Mouse (Mus musculus): ENCODE data around the gene D930020B18Rik. TPM values are rescaled to one million over a fixed set of nuclear protein-coding genes. Genes with fewer than 3 reads are reported as not detected.
A peak's percentile ranks its signal among the peaks of the same experiment; 100 is the strongest.

D930020B18Rik gene
- polyA plus RNA-seq, 1 experiment from 2014 or later, result 0.21 TPM

DNA sequence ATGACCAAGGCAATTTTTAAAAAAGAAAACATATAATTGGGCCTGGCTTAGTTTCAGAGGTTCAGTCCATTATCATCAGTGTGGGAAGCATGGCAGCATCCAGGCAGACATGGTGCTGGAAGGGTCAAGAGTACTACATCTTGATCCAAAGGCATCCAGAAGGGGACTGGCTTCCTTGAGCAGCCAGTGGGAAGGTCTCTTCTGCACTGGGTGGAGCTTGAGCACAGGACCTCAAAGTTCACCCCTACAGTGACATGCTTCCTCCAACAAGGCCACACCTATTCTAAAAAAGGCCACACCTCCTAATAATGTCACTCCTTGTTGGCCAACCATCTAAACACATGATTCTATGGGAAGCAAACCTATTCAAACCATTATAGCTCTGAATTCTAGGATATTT lies 75.5 kb downstream of the D930020B18Rik start:
- DNase-seq (ENCODE audit: low spot score), result no peak
- H3K9me3 ChIP-seq (replicated peaks; ENCODE audit: low read length), result no peaks in the 10 kb centered on the region
- H3K4me1 ChIP-seq (replicated peaks; ENCODE audit: insufficient read depth, low read length), result no peaks in the 10 kb centered on the region
- no peaks in the 10 kb centered on the region for H3K36me3 ChIP-seq (ENCODE audit: insufficient read depth, low read length)
- no peak for ATAC-seq (replicated peaks; ENCODE audit: low FRiP score, low read depth)
- H3K4me3 ChIP-seq (replicated peaks; ENCODE audit: low read depth, low read length), result no peak overlapping the region
- no peak overlapping the region for H3K4me2 ChIP-seq (ENCODE audit: low read length)
- no peaks in the 10 kb centered on the region for H3K27me3 ChIP-seq (ENCODE audit: insufficient read depth, low read length)
- H3K27ac ChIP-seq, result no peak overlapping the region
- H3K9ac ChIP-seq (ENCODE audit: low read depth, low read length), result no peak overlapping the region
- TF ChIP-seq CTCF (IDR thresholded peaks at IDR 0.05; ENCODE audit: low read depth), result no peak

DNA sequence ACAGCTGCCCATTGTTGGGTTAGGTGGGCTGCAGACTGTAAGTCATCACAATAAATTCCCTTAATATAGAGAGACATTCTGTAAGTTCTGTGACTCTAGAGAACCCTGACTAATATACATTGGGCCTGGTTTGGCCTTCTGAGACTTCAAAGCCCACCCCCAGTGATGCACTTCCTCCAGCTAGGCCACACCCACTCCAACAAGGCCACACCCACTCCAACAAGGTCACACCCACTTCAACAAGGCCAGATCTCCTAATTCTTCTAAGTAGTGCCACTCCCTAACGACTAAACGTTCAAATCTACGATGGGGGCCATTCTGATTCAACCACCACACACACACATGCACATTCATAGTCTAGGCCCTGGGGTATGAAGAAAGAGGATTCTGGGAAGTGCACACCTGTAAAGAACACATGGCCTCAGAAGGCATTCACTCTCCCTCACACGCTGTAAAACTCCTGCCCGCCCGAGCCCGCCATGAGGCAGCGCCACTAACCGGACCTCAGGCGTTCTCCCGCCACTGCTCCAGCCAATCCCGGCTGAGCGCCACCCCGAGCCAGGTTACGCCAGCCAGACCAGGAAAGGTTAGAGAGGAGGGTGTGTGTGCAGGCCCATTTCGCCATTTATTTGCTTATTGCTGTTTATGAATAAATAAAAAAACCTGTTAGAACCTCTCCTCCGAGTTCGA lies 77.7 kb downstream of the D930020B18Rik start:
- no peak for ATAC-seq (replicated peaks; ENCODE audit: low FRiP score, low read depth)
- Histone ChIP-seq H3K9me3 (replicated peaks; ENCODE audit: low read length) (no peaks in the 10 kb centered on the region), H3K4me2 (ENCODE audit: low read length) (no peak overlapping the region), H3K36me3 (ENCODE audit: insufficient read depth, low read length) (no peaks in the 10 kb centered on the region), H3K4me3 (replicated peaks; ENCODE audit: low read depth, low read length) (no peak overlapping the region), H3K27me3 (ENCODE audit: insufficient read depth, low read length) (no peaks in the 10 kb centered on the region), H3K9ac (ENCODE audit: low read depth, low read length) (no peak overlapping the region), H3K27ac (no peak overlapping the region), H3K4me1 (replicated peaks; ENCODE audit: insufficient read depth, low read length) (no peaks in the 10 kb centered on the region)
- DNase-seq (ENCODE audit: low spot score), result no peak
- WGBS, result 94% methylated on average over 18 of the region's 18 CpGs
- no peak for TF ChIP-seq CTCF (IDR thresholded peaks at IDR 0.05; ENCODE audit: low read depth)

DNA sequence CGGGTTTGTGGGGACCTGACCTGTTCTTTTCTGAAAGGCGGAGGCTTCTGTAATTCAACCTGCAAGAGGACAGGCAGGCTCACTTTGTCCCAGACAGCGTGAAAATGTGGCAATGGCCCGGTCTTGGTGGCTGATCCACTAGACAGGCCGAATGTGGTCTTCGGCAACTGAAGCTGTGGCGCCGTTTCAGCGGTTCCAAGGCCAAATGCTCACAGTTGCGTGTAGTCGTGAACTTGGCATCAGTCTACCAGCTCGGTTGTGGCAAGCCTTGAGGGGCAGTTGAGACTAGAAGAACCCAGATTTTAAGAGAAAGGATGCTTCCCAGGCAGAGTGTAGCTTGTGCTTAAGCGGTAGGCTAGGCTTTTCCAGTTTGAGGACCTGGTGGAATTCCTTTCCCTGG lies 79.3 kb downstream of the D930020B18Rik start:
- Histone ChIP-seq H3K27ac (no peak overlapping the region), H3K4me2 (ENCODE audit: low read length) (no peak overlapping the region), H3K4me3 (replicated peaks; ENCODE audit: low read depth, low read length) (no peak overlapping the region), H3K27me3 (ENCODE audit: insufficient read depth, low read length) (no peaks in the 10 kb centered on the region), H3K36me3 (ENCODE audit: insufficient read depth, low read length) (no peaks in the 10 kb centered on the region), H3K9ac (ENCODE audit: low read depth, low read length) (no peak overlapping the region), H3K4me1 (replicated peaks; ENCODE audit: insufficient read depth, low read length) (no peaks in the 10 kb centered on the region), H3K9me3 (replicated peaks; ENCODE audit: low read length) (no peaks in the 10 kb centered on the region)
- 92% methylated on average over 13 of the region's 13 CpGs for WGBS
- TF ChIP-seq CTCF (IDR thresholded peaks at IDR 0.05; ENCODE audit: low read depth), result no peak
- ATAC-seq (replicated peaks; ENCODE audit: low FRiP score, low read depth) (no peak), DNase-seq (ENCODE audit: low spot score) (no peak)

DNA sequence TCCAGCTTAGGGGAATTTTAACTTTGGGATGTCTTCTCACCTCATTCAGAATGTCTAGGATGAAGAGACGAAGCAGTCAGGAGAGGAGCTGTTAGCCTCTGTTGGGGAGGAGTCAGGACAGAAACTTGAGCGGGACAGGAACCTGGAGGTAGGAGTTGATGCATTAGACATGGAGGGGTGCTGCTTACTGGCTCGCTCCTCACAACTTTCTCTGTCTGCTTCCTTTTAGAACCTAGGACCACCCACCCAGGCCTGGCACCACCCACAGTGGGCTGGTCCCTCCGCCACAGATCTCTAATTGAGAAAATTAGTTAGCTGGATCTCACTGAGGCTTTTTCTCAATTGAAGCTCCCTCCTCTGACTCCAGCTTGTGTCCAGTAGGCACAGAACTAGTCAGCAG lies 85.1 kb downstream of the D930020B18Rik start:
- WGBS, result 78% methylated on average over 4 of the region's 4 CpGs

DNA sequence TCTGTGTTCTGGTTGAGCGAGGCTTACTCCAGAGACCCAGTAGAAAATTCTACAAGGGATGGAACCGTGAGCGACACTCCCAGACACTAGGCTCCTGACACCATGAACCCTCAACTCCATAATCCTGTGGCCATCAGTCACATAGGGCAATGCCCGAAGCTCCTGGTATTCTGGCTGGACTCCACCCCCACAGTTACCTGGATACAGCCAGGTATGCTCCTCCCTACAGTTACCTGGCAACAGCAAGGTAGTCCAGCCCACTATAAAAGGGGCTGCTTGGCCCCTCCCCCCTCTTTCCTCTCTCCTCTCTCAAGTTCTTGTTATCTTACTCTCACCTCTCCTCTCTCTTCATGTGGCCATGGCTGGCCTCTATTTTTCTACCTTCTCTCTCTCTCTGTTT lies 85.8 kb downstream of the D930020B18Rik start:
- H3K4me2 ChIP-seq (ENCODE audit: low read length), result no peak overlapping the region
- TF ChIP-seq CTCF (IDR thresholded peaks at IDR 0.05; ENCODE audit: low read depth), result no peak
- no peaks in the 10 kb centered on the region for H3K36me3 ChIP-seq (ENCODE audit: insufficient read depth, low read length)
- 76% methylated on average over 4 of the region's 4 CpGs for WGBS
- H3K9me3 ChIP-seq (replicated peaks; ENCODE audit: low read length), result no peaks in the 10 kb centered on the region
- H3K9ac ChIP-seq (ENCODE audit: low read depth, low read length), result no peak overlapping the region
- no peak for ATAC-seq (replicated peaks; ENCODE audit: low FRiP score, low read depth)
- H3K27me3 ChIP-seq (ENCODE audit: insufficient read depth, low read length), result no peaks in the 10 kb centered on the region
- H3K4me3 ChIP-seq (replicated peaks; ENCODE audit: low read depth, low read length), result no peak overlapping the region
- DNase-seq (ENCODE audit: low spot score), result no peak
- H3K4me1 ChIP-seq (replicated peaks; ENCODE audit: insufficient read depth, low read length), result no peaks in the 10 kb centered on the region
- no peak overlapping the region for H3K27ac ChIP-seq

More for the DNA sequence above, 85.1 kb downstream of the D930020B18Rik start:
- H3K27ac ChIP-seq, result no peak overlapping the region
- no peak overlapping the region for H3K4me2 ChIP-seq (ENCODE audit: low read length)
- no peaks in the 10 kb centered on the region for H3K9me3 ChIP-seq (replicated peaks; ENCODE audit: low read length)
- H3K36me3 ChIP-seq (ENCODE audit: insufficient read depth, low read length), result no peaks in the 10 kb centered on the region
- H3K27me3 ChIP-seq (ENCODE audit: insufficient read depth, low read length), result no peaks in the 10 kb centered on the region
- TF ChIP-seq CTCF (IDR thresholded peaks at IDR 0.05; ENCODE audit: low read depth), result peak; percentile 2; the same call in 1 of the 2 replicates
- DNase-seq (ENCODE audit: low spot score), result no peak
- no peaks in the 10 kb centered on the region for H3K4me1 ChIP-seq (replicated peaks; ENCODE audit: insufficient read depth, low read length)
- no peak for ATAC-seq (replicated peaks; ENCODE audit: low FRiP score, low read depth)
- no peak overlapping the region for H3K9ac ChIP-seq (ENCODE audit: low read depth, low read length)
- no peak overlapping the region for H3K4me3 ChIP-seq (replicated peaks; ENCODE audit: low read depth, low read length)

DNA sequence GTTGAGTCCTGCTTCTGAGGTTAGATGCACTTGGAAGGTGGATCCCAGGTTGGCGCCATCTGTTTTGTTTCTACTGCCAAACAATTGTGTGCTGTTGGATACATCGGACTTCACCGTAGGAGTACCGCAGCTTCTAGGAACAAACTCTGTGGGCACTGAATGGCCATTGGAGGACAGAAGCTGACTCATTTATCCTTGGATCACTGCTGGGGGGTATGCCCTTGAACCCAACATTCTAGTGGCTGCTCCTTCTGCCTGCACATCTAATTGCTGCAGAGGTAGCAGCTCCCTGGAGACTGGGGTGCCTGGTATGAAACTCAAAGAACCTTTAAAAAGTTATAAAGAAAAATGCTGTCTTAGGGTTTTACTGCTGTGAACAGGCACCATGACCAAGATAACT lies 86.8 kb downstream of the D930020B18Rik start:
- H3K4me1 ChIP-seq (replicated peaks; ENCODE audit: insufficient read depth, low read length), result no peaks in the 10 kb centered on the region
- no peak for TF ChIP-seq CTCF (IDR thresholded peaks at IDR 0.05; ENCODE audit: low read depth)

More for the DNA sequence above, 86.8 kb downstream of the D930020B18Rik start:
- no peak for DNase-seq (ENCODE audit: low spot score)
- H3K9me3 ChIP-seq (replicated peaks; ENCODE audit: low read length), result no peaks in the 10 kb centered on the region
- ATAC-seq (replicated peaks; ENCODE audit: low FRiP score, low read depth), result no peak
- H3K4me3 ChIP-seq (replicated peaks; ENCODE audit: low read depth, low read length), result no peak overlapping the region
- no peaks in the 10 kb centered on the region for H3K27me3 ChIP-seq (ENCODE audit: insufficient read depth, low read length)
- H3K4me2 ChIP-seq (ENCODE audit: low read length), result no peak overlapping the region
- 98% methylated on average over 4 of the region's 4 CpGs for WGBS
- H3K36me3 ChIP-seq (ENCODE audit: insufficient read depth, low read length), result no peaks in the 10 kb centered on the region
- H3K9ac ChIP-seq (ENCODE audit: low read depth, low read length), result no peak overlapping the region
- H3K27ac ChIP-seq, result no peak overlapping the region
